Mouse (Mus musculus) gastrocnemius, postnatal 4 days (tissue): Measurements from ENCODE around the gene St14. TPM values are rescaled to one million over a fixed set of nuclear protein-coding genes. Genes with fewer than 3 reads are reported as not detected.
A peak's percentile ranks its signal among the peaks of the same experiment; 100 is the strongest.

Experiments used
- DNase-seq, 2 experiments: peaks; one replicate each; pipeline ENCODE4 v3.0.0; 2021 to 2022; ENCODE audit warnings: low spot score in 2 of 2, mixed read lengths in 2 of 2
- total RNA-seq, 2 experiments: library from RNA; stranded (reverse); gene quantifications; 2 replicates each; pipeline ENCODE4 v1.2.3; 2021

The St14 gene
- total RNA-seq, 2 experiments from 2014 or later, result 0.54 to 0.73 TPM

GRCm38 (mm10) chr9:31126079-31126478, 5.6 kb downstream of the St14 start:
- DNase-seq, result no peak

GRCm38 (mm10) chr9:31122464-31123030, 9.1 kb downstream of the St14 start:
- no peak for DNase-seq

- DNase-seq, result no peak
These were observed 11.1 kb downstream of the St14 start for GRCm38 (mm10) chr9:31120533-31120915.

GRCm38 (mm10) chr9:31119882-31120532, 11.6 kb downstream of the St14 start:
- no peak for DNase-seq

- no peak for DNase-seq
These were observed 12.2 kb downstream of the St14 start for GRCm38 (mm10) chr9:31119405-31119804.

- no peak for DNase-seq
These were observed 12.9 kb downstream of the St14 start for GRCm38 (mm10) chr9:31118520-31119298.

GRCm38 (mm10) chr9:31117488-31117887, 14.2 kb downstream of the St14 start:
- DNase-seq, result no peak

- no peak for DNase-seq
These were observed 14.6 kb downstream of the St14 start for GRCm38 (mm10) chr9:31117088-31117487.

- DNase-seq, result no peak
These were observed 16.1 kb downstream of the St14 start for GRCm38 (mm10) chr9:31115586-31115985.

- DNase-seq, result no peak
These were observed 23.2 kb downstream of the St14 start for GRCm38 (mm10) chr9:31108464-31108863.

GRCm38 (mm10) chr9:31098118-31098517, 33.5 kb downstream of the St14 start:
- no peak for DNase-seq

- no peak for DNase-seq
These were observed 34.3 kb downstream of the St14 start for GRCm38 (mm10) chr9:31097088-31098082.

- DNase-seq, result no peak
These were observed 38.8 kb downstream of the St14 start for GRCm38 (mm10) chr9:31092833-31093195.

- DNase-seq, result no peak
These were observed 39.4 kb downstream of the St14 start for GRCm38 (mm10) chr9:31092111-31092832.

GRCm38 (mm10) chr9:31091162-31091581, 40.5 kb downstream of the St14 start:
- no peak for DNase-seq

- DNase-seq, result no peak
These were observed 41.3 kb downstream of the St14 start for GRCm38 (mm10) chr9:31090081-31091023.

- no peak for DNase-seq
These were observed 42.1 kb downstream of the St14 start for GRCm38 (mm10) chr9:31089541-31089940.

- no peak for DNase-seq
These were observed 42.8 kb downstream of the St14 start for GRCm38 (mm10) chr9:31088883-31089282.

GRCm38 (mm10) chr9:31088116-31088515, 43.5 kb downstream of the St14 start:
- peak in 1 of 2 experiments; percentile 3 for DNase-seq
